Mouse (Mus musculus) midbrain, embryonic 16.5 days (tissue): Measurements from ENCODE around the gene Tbxa2r. TPM values are rescaled to one million over a fixed set of nuclear protein-coding genes. Genes with fewer than 3 reads are reported as not detected.

Source experiments
- ATAC-seq: fragments of 200-750 bp; cut with Nextera tagmentation; 2 replicates; pipeline ENCODE4 v1.8.0; 2017; ENCODE audit warnings: moderate TSS enrichment
- H3K27ac ChIP-seq: fragments of 300-500 bp; sonication (generic); 2 replicates; pipeline ENCODE4 v1.5.1; 2014; ENCODE audit warnings: mild to moderate bottlenecking, low read length, mixed read lengths
- H3K27me3 ChIP-seq: fragments of 300-500 bp; sonication (generic); 2 replicates; pipeline ENCODE4 v1.6.1; 2014; ENCODE audit warnings: low read depth, low read length, mixed read lengths; ENCODE audit not compliant: control insufficient read depth, insufficient read depth
- H3K36me3 ChIP-seq: fragments of 300-500 bp; sonication (generic); 2 replicates; pipeline ENCODE4 v1.6.1; 2014; ENCODE audit warnings: mild to moderate bottlenecking, low read length, moderate library complexity, mixed read lengths; ENCODE audit not compliant: control insufficient read depth, insufficient read depth
- H3K4me1 ChIP-seq: fragments of 300-500 bp; sonication (generic); 2 replicates; pipeline ENCODE4 v1.6.1; 2014; ENCODE audit warnings: mild to moderate bottlenecking, low read length, mixed read lengths; ENCODE audit not compliant: control insufficient read depth, insufficient read depth
- H3K4me2 ChIP-seq: fragments of 300-500 bp; sonication (generic); 2 replicates; pipeline ENCODE4 v1.6.1; 2014; ENCODE audit warnings: mild to moderate bottlenecking, low read length, mixed read lengths
- H3K4me3 ChIP-seq: fragments of 300-500 bp; sonication (generic); 2 replicates; pipeline ENCODE4 v1.5.1; 2014; ENCODE audit warnings: low read depth, mild to moderate bottlenecking, low read length, moderate library complexity, mixed read lengths
- H3K9ac ChIP-seq: fragments of 300-500 bp; sonication (generic); 2 replicates; pipeline ENCODE4 v1.6.1; 2014; ENCODE audit warnings: low read depth, low read length, mixed read lengths
- H3K9me3 ChIP-seq: fragments of 300-500 bp; sonication (generic); replicated peaks from 2 replicates; pipeline ENCODE4 v1.6.1; 2014; ENCODE audit warnings: mild to moderate bottlenecking, low read length, mixed read lengths; ENCODE audit not compliant: control insufficient read depth, poor library complexity, severe bottlenecking
- WGBS: fragments of 180-500 bp; shearing (Covaris S2); extraction: QIAGEN DNeasy Blood & Tissue Kit; methylation state at CpG from one replicate; pipeline ENCODE4 v1.1.7; 2014; 5-methylcytosine and 5-hydroxymethylcytosine counted together
- polyA plus RNA-seq: library from polyadenylated mRNA; unstranded; fragments of >200 nt; fragmentation: Nextera tagmentation; extraction: Ambion mirVana; gene quantifications from 2 replicates; pipeline ENCODE4 v1.2.1, GENCODE M21; 2015

Tbxa2r gene
- polyA plus RNA-seq, 1 experiment from 2014 or later, result 4.8 TPM

- Histone ChIP-seq H3K9me3 (no peaks in the 10 kb centered on the region), H3K9ac (no peak overlapping the region), H3K4me2 (no peak overlapping the region), H3K4me3 (no peak overlapping the region), H3K36me3 (peaks cover 33% of the 10 kb centered on the region), H3K4me1 (peaks cover 5% of the 10 kb centered on the region), H3K27me3 (no peaks in the 10 kb centered on the region), H3K27ac (no peak overlapping the region)
- 25% methylated on average over 8 of the region's 9 CpGs for WGBS
- ATAC-seq, result no peak
These were observed 23.8 kb upstream of the Tbxa2r start for GRCm38 (mm10) chr10:81304597-81305238.

DNA sequence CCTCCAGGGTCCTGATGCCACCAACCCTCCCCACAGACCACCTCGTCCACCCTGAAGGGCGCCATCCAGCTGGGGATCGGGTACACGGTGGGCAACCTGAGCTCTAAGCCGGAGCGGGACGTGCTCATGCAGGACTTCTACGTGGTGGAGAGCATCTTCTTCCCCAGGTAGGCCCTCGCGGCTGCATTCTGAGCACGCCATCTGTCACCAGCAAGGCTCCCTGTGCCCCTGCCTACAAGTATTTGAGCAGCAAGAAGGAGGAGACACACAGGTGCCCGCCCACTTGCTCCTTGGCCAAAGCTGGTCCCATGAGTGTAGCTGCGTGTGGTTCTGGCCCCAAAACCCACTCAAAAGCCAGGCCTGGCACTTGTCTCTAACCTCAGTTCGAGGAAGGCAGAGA lies 22.9 kb upstream of the Tbxa2r start:
- Histone ChIP-seq H3K9ac (no peak overlapping the region), H3K36me3 (peaks cover 38% of the 10 kb centered on the region), H3K4me2 (no peak overlapping the region), H3K9me3 (no peaks in the 10 kb centered on the region), H3K4me1 (peaks cover 5% of the 10 kb centered on the region), H3K27me3 (no peaks in the 10 kb centered on the region), H3K4me3 (no peak overlapping the region), H3K27ac (no peak overlapping the region)
- 93% methylated on average over 14 of the region's 14 CpGs for WGBS
- ATAC-seq, result no peak

DNA sequence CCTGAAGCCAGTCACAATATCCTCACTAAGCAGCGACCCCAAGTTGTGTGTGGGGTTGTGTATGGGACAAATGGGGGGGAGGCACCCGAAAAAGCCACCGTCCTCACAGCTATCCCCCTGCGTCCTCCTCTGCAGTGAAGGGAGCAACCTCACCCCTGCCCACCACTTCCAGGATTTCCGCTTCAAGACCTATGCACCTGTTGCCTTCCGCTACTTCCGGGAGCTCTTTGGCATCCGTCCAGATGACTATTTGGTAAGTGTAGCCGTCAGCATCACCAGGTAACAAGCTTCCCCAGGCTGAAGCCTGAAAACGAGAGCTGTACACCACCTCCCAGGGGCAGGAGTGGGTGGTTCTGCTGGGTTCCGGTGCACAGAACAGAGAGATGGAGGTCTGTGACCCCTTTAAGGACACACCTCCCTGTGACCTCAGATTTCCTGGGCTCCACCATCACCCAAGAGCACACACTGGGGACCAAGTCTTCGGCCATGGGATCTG lies 22.3 kb upstream of the Tbxa2r start:
- Histone ChIP-seq H3K4me2 (no peak overlapping the region), H3K9ac (no peak overlapping the region), H3K4me3 (no peak overlapping the region), H3K4me1 (peaks cover 5% of the 10 kb centered on the region), H3K27ac (no peak overlapping the region), H3K36me3 (peaks cover 44% of the 10 kb centered on the region), H3K9me3 (no peaks in the 10 kb centered on the region), H3K27me3 (no peaks in the 10 kb centered on the region)
- ATAC-seq, result no peak
- 96% methylated on average over 12 of the region's 12 CpGs for WGBS

DNA sequence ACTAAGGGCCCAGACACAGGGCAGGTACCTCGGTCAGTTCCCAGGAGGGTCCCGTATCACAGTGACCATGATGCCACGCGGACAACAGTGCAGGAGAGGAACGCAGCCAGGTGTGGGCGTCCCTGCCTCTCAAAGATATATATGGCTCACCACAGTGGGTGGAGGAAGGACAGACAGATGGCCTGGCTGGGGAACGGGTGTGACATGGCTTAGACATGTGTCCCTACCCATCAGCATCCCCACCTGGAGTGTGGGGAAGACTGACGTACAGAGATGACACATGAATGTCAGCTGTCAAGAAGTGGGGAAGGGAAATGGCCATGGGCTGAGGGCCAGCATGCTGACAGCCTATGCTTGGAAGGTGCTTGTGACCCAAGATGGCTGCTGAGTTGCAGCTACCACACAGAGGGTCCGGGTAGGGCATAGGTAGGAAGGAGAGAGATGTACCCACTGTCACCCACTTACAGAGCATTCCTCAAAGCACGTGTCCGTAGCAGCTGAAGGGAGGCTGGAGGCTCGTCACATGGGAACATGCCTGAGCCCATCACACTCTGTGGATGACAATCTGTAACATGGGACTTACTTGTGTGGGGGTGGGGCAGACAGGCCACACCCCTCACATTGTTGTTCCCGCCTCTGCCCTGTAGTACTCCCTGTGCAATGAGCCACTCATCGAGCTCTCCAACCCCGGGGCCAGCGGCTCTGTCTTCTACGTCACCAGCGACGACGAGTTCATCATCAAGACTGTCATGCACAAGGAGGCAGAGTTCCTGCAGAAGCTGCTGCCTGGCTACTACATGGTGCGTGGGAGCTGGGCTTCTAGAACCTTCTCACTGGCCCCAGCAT lies 21.5 kb upstream of the Tbxa2r start:
- ATAC-seq, result no peak
- H3K36me3 ChIP-seq, result peaks cover 50% of the 10 kb centered on the region
- H3K4me1 ChIP-seq, result peaks cover 5% of the 10 kb centered on the region
- no peak overlapping the region for H3K4me2 ChIP-seq
- no peak overlapping the region for H3K4me3 ChIP-seq
- H3K27me3 ChIP-seq, result no peaks in the 10 kb centered on the region
- no peak overlapping the region for H3K9ac ChIP-seq
- no peaks in the 10 kb centered on the region for H3K9me3 ChIP-seq
- H3K27ac ChIP-seq, result no peak overlapping the region
- 93% methylated on average over 21 of the region's 21 CpGs for WGBS

DNA sequence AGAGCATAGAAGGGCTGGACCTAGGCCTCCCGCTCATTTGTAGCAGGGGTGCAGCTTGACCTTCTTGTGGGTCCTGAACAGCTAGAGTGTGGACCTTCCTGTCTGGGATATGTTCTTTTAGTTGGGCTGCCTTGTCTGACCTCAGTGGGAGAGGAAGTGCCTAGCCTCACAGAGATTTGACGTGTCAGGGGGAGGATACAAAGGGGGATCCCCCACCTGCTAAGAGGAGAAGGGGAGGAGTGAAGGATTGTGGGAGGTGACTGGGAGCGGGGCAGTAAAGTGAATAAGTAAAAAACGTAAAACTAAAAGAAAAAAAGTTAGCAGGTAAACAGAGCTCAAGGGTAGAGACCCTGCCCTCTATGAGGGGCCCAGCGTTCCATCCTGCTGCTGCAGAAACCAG lies 19.0 kb upstream of the Tbxa2r start:
- no peak for ATAC-seq
- no peak overlapping the region for H3K9ac ChIP-seq
- H3K4me1 ChIP-seq, result no peaks in the 10 kb centered on the region; the same call in 1 of the 2 replicates
- no peaks in the 10 kb centered on the region for H3K9me3 ChIP-seq
- no peak overlapping the region for H3K4me3 ChIP-seq
- no peak overlapping the region for H3K27ac ChIP-seq
- 93% methylated on average over 5 of the region's 5 CpGs for WGBS
- H3K36me3 ChIP-seq, result peaks cover 69% of the 10 kb centered on the region
- H3K27me3 ChIP-seq, result no peaks in the 10 kb centered on the region
- H3K4me2 ChIP-seq, result no peak overlapping the region

DNA sequence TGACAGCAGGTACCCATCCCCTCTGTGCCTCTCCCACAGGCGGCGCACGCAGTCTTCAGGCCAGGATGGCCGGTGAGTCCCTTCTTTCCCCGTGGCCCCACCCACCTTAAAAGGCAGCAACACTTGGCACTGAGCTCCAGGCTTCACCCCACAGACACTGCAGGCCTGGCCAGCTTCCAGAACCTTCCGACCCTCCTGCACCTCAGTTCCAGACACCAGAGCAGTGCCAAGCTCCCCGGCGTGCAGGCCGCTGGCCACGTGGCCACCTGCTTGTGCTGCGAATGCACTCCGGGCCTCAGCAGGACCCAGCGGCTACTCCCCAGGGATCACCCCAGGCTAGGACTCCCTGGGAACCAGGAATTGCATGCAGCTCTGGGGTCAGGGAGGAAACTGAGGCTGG lies 14.9 kb upstream of the Tbxa2r start:
- no peaks in the 10 kb centered on the region for H3K27me3 ChIP-seq
- H3K27ac ChIP-seq, result no peak overlapping the region
- no peak overlapping the region for H3K4me3 ChIP-seq
- no peaks in the 10 kb centered on the region for H3K4me1 ChIP-seq
- H3K9ac ChIP-seq, result no peak overlapping the region
- ATAC-seq, result no peak
- 91% methylated on average over 13 of the region's 13 CpGs for WGBS
- H3K9me3 ChIP-seq, result no peaks in the 10 kb centered on the region
- H3K36me3 ChIP-seq, result peaks cover 62% of the 10 kb centered on the region
- no peak overlapping the region for H3K4me2 ChIP-seq

DNA sequence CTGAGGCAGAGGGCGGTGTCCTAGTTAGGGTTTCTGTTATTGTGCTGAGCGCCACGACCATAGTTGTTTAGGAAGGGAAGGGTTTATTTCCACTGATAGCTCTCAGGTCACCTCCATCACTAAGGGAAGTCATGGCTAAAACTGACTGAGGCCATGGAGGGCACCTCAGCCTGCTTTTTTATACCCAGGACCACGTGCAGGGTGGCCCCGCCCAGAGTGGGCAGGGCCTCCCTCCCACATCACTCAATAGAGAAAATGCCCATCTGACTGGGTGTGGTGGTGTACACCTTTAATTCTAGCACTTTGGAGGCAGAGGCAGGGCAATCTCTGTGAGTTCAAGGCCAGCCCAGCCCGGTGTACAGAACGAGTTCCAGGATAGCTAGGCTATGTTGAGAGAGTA lies 14.3 kb upstream of the Tbxa2r start:
- peaks cover 60% of the 10 kb centered on the region for H3K36me3 ChIP-seq
- no peak overlapping the region for H3K4me3 ChIP-seq
- ATAC-seq, result no peak
- WGBS, result 81% methylated on average over 7 of the region's 7 CpGs
- H3K27ac ChIP-seq, result no peak overlapping the region
- no peak overlapping the region for H3K4me2 ChIP-seq
- H3K4me1 ChIP-seq, result peaks cover 3% of the 10 kb centered on the region
- no peaks in the 10 kb centered on the region for H3K27me3 ChIP-seq
- H3K9me3 ChIP-seq, result no peaks in the 10 kb centered on the region
- no peak overlapping the region for H3K9ac ChIP-seq

DNA sequence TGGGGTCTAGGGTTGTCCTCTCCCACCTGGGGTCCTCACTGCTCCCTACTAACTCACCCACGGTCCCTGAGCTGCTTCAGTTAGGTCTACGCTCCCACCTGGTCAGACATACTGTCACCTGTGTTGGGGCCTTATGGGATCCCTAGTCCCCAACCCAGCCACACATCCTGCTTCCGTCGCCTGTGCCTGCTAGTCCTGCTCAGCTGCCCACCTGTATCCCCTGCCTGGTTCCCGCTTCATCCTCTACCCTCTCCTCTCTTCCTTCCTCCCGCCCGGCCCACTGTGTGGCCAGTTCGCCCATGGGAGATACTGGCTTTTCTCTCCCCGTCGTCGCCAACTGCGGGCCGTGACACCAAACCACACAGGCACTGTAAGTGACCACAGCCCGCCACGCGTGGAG lies 12.9 kb upstream of the Tbxa2r start:
- Histone ChIP-seq H3K4me2 (no peak overlapping the region), H3K9ac (no peak overlapping the region), H3K27me3 (no peaks in the 10 kb centered on the region), H3K27ac (no peak overlapping the region), H3K4me3 (no peak overlapping the region), H3K9me3 (no peaks in the 10 kb centered on the region), H3K36me3 (peaks cover 51% of the 10 kb centered on the region), H3K4me1 (peaks cover 11% of the 10 kb centered on the region)
- ATAC-seq, result no peak
- 91% methylated on average over 16 of the region's 16 CpGs for WGBS
